Mouse (Mus musculus): ENCODE results near the gene Cyp27b1. TPM values are rescaled to one million over a fixed set of nuclear protein-coding genes. Genes with fewer than 3 reads are reported as not detected.
"Not testable (repeated sequence)": the region's sequence is repeated elsewhere in the genome, so short reads cannot be mapped to it uniquely, and the experiment has no call there.

Cyp27b1 gene
- polyA plus RNA-seq, 1 experiment, result 0.32 TPM

- no peak overlapping the region for H3K27ac ChIP-seq (ENCODE audit: control insufficient read depth, insufficient read depth, low read length)
- 60% methylated on average over 9 of the region's 9 CpGs for WGBS
Observed at GRCm38 (mm10) chr10:127068360-127069038, 20.4 kb downstream of the Cyp27b1 start.

GRCm38 (mm10) chr10:127069281-127070189 lies 21.5 kb downstream of the Cyp27b1 start:
- no peaks in the 10 kb centered on the region for H3K27me3 ChIP-seq (ENCODE audit: control insufficient read depth, insufficient read depth, low read length)
- peak overlapping the region; percentile 44 for H3K4me3 ChIP-seq (ENCODE audit: control insufficient read depth, insufficient read depth, low read length)
- H3K27ac ChIP-seq (ENCODE audit: control insufficient read depth, insufficient read depth, low read length), result peak overlapping the region; percentile 2; the same call in 1 of the 2 replicates
- H3K36me3 ChIP-seq (ENCODE audit: control insufficient read depth, insufficient read depth, low read length), result peaks cover 17% of the 10 kb centered on the region
- no peak for DNase-seq
- peaks cover 23% of the 10 kb centered on the region for H3K4me1 ChIP-seq (replicated peaks; ENCODE audit: control insufficient read depth, insufficient read depth, low read length)
- WGBS, result 10% methylated on average over 30 of the region's 30 CpGs
- no peak for TF ChIP-seq CTCF (IDR thresholded peaks at IDR 0.05; ENCODE audit: borderline replicate concordance, control insufficient read depth, extremely low read depth, insufficient read depth, low read length, poor library complexity)
- no peak for TF ChIP-seq POLR2A (IDR thresholded peaks at IDR 0.05; ENCODE audit: control insufficient read depth, extremely low read depth, insufficient read depth, low read length, poor library complexity)

More at GRCm38 (mm10) chr10:127068360-127069038, 20.4 kb downstream of the Cyp27b1 start:
- peaks cover 17% of the 10 kb centered on the region for H3K36me3 ChIP-seq (ENCODE audit: control insufficient read depth, insufficient read depth, low read length)
- DNase-seq, result no peak
- H3K4me3 ChIP-seq (ENCODE audit: control insufficient read depth, insufficient read depth, low read length), result no peak overlapping the region
- H3K4me1 ChIP-seq (replicated peaks; ENCODE audit: control insufficient read depth, insufficient read depth, low read length), result peaks cover 28% of the 10 kb centered on the region
- no peak for TF ChIP-seq CTCF (IDR thresholded peaks at IDR 0.05; ENCODE audit: borderline replicate concordance, control insufficient read depth, extremely low read depth, insufficient read depth, low read length, poor library complexity)
- no peak for TF ChIP-seq POLR2A (IDR thresholded peaks at IDR 0.05; ENCODE audit: control insufficient read depth, extremely low read depth, insufficient read depth, low read length, poor library complexity)
- no peaks in the 10 kb centered on the region for H3K27me3 ChIP-seq (ENCODE audit: control insufficient read depth, insufficient read depth, low read length)

DNA sequence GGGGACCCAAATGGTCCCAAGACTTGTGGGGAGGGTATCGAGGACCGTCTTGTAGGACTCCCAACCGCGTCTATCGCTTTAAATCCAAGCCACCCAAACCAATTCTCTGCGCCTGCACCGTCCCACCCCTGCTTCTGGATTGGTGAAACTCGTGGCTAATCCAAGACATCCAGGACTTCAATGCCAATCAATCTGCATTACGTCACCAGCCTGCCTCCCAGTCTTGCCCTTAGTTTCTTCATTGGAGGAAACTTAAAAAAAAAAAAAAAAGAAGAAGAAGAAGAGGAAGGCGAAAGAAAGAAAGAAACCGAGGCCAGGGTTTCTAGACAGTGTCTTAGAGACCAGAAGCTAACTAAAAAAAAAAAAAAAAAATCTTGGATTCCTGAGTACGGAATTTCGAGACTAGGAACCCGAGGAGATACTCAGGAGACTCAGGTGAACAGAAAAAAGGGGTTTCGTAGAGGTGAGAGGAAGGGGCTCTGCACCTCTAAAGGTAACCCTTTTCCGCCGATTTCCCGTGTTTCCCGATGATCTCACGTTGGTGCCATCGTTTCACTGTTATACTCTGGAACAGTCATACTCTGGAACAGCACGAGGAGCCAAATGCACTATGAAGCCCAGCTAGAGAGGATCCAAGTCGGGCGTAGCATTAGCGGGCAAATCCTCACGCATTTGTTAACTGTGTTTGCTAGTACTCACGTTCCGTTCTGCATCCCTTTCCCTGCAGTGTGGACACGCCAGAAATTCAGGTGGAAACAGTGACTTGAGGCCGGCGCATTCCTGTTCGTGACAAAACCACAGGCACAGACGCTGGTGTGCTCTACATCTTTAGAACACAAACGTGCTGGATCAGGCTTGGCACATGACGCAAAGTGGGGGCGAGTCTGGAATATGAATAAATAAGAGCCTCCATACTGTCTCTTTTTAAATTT lies 22.4 kb downstream of the Cyp27b1 start, which contains the start of gene Tspan31:
TSS of gene Tspan31 (minus strand) at position 75 of the 932 bp plus-strand sequence.
- peak; percentile 38 for DNase-seq
- no peaks in the 10 kb centered on the region for H3K27me3 ChIP-seq (ENCODE audit: control insufficient read depth, insufficient read depth, low read length)
- peaks cover 10% of the 10 kb centered on the region for H3K36me3 ChIP-seq (ENCODE audit: control insufficient read depth, insufficient read depth, low read length)
- H3K27ac ChIP-seq (ENCODE audit: control insufficient read depth, insufficient read depth, low read length), result peak within 1 kb of the TSS; percentile 2; the same call in 1 of the 2 replicates
- no peak for TF ChIP-seq POLR2A (IDR thresholded peaks at IDR 0.05; ENCODE audit: control insufficient read depth, extremely low read depth, insufficient read depth, low read length, poor library complexity)
- TF ChIP-seq CTCF (IDR thresholded peaks at IDR 0.05; ENCODE audit: borderline replicate concordance, control insufficient read depth, extremely low read depth, insufficient read depth, low read length, poor library complexity), result no peak
- H3K4me3 ChIP-seq (ENCODE audit: control insufficient read depth, insufficient read depth, low read length), result peak within 1 kb of the TSS; percentile 44
- peaks cover 17% of the 10 kb centered on the region for H3K4me1 ChIP-seq (replicated peaks; ENCODE audit: control insufficient read depth, insufficient read depth, low read length)
- 2% methylated on average over 36 of the region's 36 CpGs for WGBS

DNA sequence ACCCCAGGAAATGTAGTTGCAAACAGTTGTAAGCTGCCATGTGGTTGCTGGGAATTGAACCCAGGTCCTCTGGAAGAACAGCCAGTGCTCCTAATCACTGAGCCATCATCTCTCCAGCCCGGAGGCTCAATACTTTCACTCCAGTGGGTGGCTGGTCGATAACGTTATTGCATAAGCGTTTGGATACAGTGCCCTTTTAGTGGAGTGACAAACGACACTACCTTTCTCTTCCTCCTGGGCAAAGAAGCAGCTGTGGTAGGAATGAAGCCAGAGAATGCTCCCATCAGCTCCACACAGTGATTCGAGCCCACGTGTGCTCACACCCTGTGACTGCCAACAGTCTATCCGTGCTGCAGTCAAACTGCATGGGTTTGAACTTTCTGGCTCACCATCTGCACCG lies 23.2 kb downstream of the Cyp27b1 start:
- TF ChIP-seq POLR2A (IDR thresholded peaks at IDR 0.05; ENCODE audit: control insufficient read depth, extremely low read depth, insufficient read depth, low read length, poor library complexity), result no peak
- TF ChIP-seq CTCF (IDR thresholded peaks at IDR 0.05; ENCODE audit: borderline replicate concordance, control insufficient read depth, extremely low read depth, insufficient read depth, low read length, poor library complexity), result no peak
- WGBS, result 81% methylated on average over 9 of the region's 9 CpGs
- H3K27ac ChIP-seq (ENCODE audit: control insufficient read depth, insufficient read depth, low read length), result no peak overlapping the region
- H3K27me3 ChIP-seq (ENCODE audit: control insufficient read depth, insufficient read depth, low read length), result no peaks in the 10 kb centered on the region
- no peak for DNase-seq
- peaks cover 4% of the 10 kb centered on the region; the same call in 1 of the 2 replicates for H3K36me3 ChIP-seq (ENCODE audit: control insufficient read depth, insufficient read depth, low read length)
- peaks cover 23% of the 10 kb centered on the region for H3K4me1 ChIP-seq (replicated peaks; ENCODE audit: control insufficient read depth, insufficient read depth, low read length)
- H3K4me3 ChIP-seq (ENCODE audit: control insufficient read depth, insufficient read depth, low read length), result no peak overlapping the region

DNA sequence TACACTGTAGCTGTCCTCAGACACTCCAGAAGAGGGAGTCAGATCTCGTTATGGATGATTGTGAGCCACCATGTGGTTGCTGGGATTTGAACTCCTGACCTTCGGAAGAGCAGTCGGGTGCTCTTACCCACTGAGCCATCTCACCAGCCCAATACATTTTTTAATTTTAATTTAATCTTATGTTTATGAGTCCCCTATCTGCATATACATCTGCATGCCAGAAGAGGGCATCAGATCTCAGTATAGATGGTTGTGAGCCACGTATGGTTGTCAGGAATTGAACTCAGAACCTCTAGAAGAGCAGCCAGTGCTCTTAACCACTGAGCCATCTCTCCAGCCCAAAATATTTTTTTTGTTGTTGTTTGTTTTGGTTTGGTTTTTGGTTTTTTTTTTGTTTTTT lies 24.2 kb downstream of the Cyp27b1 start:
- peaks cover 30% of the 10 kb centered on the region for H3K4me1 ChIP-seq (replicated peaks; ENCODE audit: control insufficient read depth, insufficient read depth, low read length)
- not testable (repeated sequence) for DNase-seq; H3K36me3 ChIP-seq (ENCODE audit: control insufficient read depth, insufficient read depth, low read length); H3K4me3 ChIP-seq (ENCODE audit: control insufficient read depth, insufficient read depth, low read length); H3K27me3 ChIP-seq (ENCODE audit: control insufficient read depth, insufficient read depth, low read length); H3K27ac ChIP-seq (ENCODE audit: control insufficient read depth, insufficient read depth, low read length)
- 78% methylated on average over 4 of the region's 4 CpGs for WGBS

GRCm38 (mm10) chr10:127072969-127073368 lies 24.9 kb downstream of the Cyp27b1 start:
- H3K27ac ChIP-seq (ENCODE audit: control insufficient read depth, insufficient read depth, low read length); H3K4me3 ChIP-seq (ENCODE audit: control insufficient read depth, insufficient read depth, low read length); DNase-seq; H3K27me3 ChIP-seq (ENCODE audit: control insufficient read depth, insufficient read depth, low read length); H3K36me3 ChIP-seq (ENCODE audit: control insufficient read depth, insufficient read depth, low read length): not testable (repeated sequence)
- peaks cover 35% of the 10 kb centered on the region for H3K4me1 ChIP-seq (replicated peaks; ENCODE audit: control insufficient read depth, insufficient read depth, low read length)
- 95% methylated on average over 2 of the region's 2 CpGs for WGBS

All from thymus, adult 2 months (tissue).